Mouse (Mus musculus) brain, embryonic 14.5 days (tissue): ENCODE results near the gene Cdpf1.

ENCODE experiments used
- CTCF ChIP-seq: fragments of 200-500 bp; IDR thresholded peaks from 2 replicates; pipeline ENCODE4 v1.5.1; 2012; ENCODE audit warnings: inconsistent platforms, mild to moderate bottlenecking, moderate library complexity, borderline replicate concordance; ENCODE audit not compliant: insufficient read depth, insufficient read length; ENCODE audit errors: extremely low read depth
- POLR2A ChIP-seq: fragments of 200-500 bp; IDR thresholded peaks from 2 replicates; pipeline ENCODE4 v1.6.1; 2012; ENCODE audit warnings: mild to moderate bottlenecking, inconsistent platforms, borderline replicate concordance; ENCODE audit not compliant: poor library complexity, insufficient read depth, insufficient read length, severe bottlenecking; ENCODE audit errors: extremely low read depth

GRCm38 (mm10) chr15:85768991-85769390, 42.5 kb downstream of the Cdpf1 start:
- TF ChIP-seq CTCF (no peak), POLR2A (no peak)
